8 mouse cellular contexts compared by ENCODE assay signal in the genomic region with DNA sequence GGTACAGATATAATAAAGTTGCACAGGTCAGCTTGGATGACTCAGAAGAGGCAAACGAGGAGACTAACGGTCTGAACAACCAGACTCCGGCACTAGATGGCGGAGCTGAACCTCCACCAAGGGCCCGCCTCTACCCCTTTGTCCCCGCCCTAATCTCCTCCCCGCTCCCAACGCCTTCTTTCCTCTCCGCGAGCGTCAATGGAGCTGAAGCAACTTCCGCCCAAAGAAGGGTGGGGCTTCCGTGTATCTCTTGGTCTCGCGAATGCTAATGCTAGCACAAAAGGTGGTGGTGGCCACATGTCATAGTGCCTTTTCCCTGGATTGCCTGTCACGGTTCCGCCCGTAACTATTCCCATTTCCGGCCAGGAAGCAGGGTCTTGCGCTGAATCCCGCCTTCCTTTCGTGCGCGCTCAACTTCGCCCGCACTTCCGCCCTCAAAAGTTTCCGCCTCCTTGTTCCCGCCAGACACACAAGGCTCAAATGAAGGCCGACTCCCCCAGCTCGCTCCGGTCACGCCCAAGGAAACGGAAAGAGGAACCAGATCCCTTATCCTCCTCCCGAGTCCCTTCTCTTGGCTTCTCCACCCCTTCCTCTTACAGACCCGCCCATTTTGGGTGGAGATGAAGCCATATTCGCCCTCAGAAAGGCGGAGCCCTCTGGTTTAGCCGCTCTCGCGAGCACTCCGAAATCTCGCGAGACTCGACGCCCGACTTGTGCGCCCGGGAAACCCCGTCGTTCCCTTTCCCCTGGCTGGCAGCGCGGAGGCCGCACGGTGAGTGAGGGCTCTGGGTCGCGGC. TPM values are rescaled to one million over a fixed set of nuclear protein-coding genes. Genes with fewer than 3 reads are reported as not detected.
DNase-seq lines count a peak whose midpoint lies in the region; ATAC-seq and TF ChIP-seq lines count a peak whose summit lies in the region.

Gene Rps19, plus strand, starts transcription at position 476 of the 797 bp plus-strand sequence.

- dilution Hi-C loops in CH12.LX (cut with MboI; ENCODE audit: extremely low pct_ligation_motif_present, extremely low pct_unique_long_range_greater_than_20kb, low sequenced_read_pairs) = no loop called here

- peak within 1 kb of the TSS; percentile 96 for H3K27ac ChIP-seq in CH12.LX (ENCODE audit: insufficient read depth, low read depth)
- H3K27ac ChIP-seq in forebrain, embryonic 11.5 days (ENCODE audit: low read depth, low read length) = peak within 1 kb of the TSS; percentile 82
- peak within 1 kb of the TSS; percentile 86 for H3K27ac ChIP-seq in heart, embryonic 16.5 days (ENCODE audit: low read length)
- H3K27ac ChIP-seq in liver, embryonic 15.5 days (replicated peaks) = peak within 1 kb of the TSS; percentile 95
- peak within 1 kb of the TSS; percentile 72; the same call in 1 of the 2 replicates for H3K27ac ChIP-seq in neural tube, embryonic 12.5 days

- H3K4me1 ChIP-seq in CH12.LX (ENCODE audit: control insufficient read depth in 1 of 2, insufficient read depth in 2 of 2) = peaks cover 0 to 20% of the 10 kb centered on the region in 2 experiments; a peak in 2 of 4 replicates
- peaks cover 14% of the 10 kb centered on the region for H3K4me1 ChIP-seq in forebrain, embryonic 11.5 days (replicated peaks; ENCODE audit: control insufficient read depth, insufficient read depth, low read length)
- peaks cover 21% of the 10 kb centered on the region for H3K4me1 ChIP-seq in heart, embryonic 16.5 days (ENCODE audit: control insufficient read depth, insufficient read depth, low read length)
- peaks cover 42% of the 10 kb centered on the region for H3K4me1 ChIP-seq in liver, embryonic 15.5 days (replicated peaks)
- peaks cover 23% of the 10 kb centered on the region for H3K4me1 ChIP-seq in neural tube, embryonic 12.5 days

- no peaks in the 10 kb centered on the region for H3K9me3 ChIP-seq in CH12.LX (replicated peaks; ENCODE audit: low read length)
- no peaks in the 10 kb centered on the region for H3K9me3 ChIP-seq in forebrain, embryonic 11.5 days (ENCODE audit: control insufficient read depth, low read length)
- H3K9me3 ChIP-seq in heart, embryonic 16.5 days (replicated peaks; ENCODE audit: control insufficient read depth, low read length) = no peaks in the 10 kb centered on the region
- H3K9me3 ChIP-seq in liver, embryonic 15.5 days (replicated peaks) = no peaks in the 10 kb centered on the region
- no peaks in the 10 kb centered on the region for H3K9me3 ChIP-seq in neural tube, embryonic 12.5 days

- H3K27me3 ChIP-seq in CH12.LX (replicated peaks) = no peaks in the 10 kb centered on the region
- no peaks in the 10 kb centered on the region for H3K27me3 ChIP-seq in forebrain, embryonic 11.5 days (ENCODE audit: control insufficient read depth, insufficient read depth, low read length)
- H3K27me3 ChIP-seq in heart, embryonic 16.5 days (ENCODE audit: control insufficient read depth, insufficient read depth, low read length) = no peaks in the 10 kb centered on the region
- H3K27me3 ChIP-seq in liver, embryonic 15.5 days = 0 out of 2 replicates have a peak, but pooled peaks cover 3% of the 10 kb centered on the region
- 0 out of 2 replicates have a peak, but pooled peaks cover 3% of the 10 kb centered on the region for H3K27me3 ChIP-seq in neural tube, embryonic 12.5 days (replicated peaks)

- H3K4me3 ChIP-seq in CH12.LX (replicated peaks in 1 of 3; ENCODE audit: low read depth in 2 of 3, low read length in 2 of 3, poor library complexity in 1 of 3) = peak within 1 kb of the TSS; percentile 99 to 100 (median 100)
- H3K4me3 ChIP-seq in forebrain, embryonic 11.5 days (ENCODE audit: low read depth, low read length) = peak within 1 kb of the TSS; percentile 98
- peak within 1 kb of the TSS; percentile 95 for H3K4me3 ChIP-seq in heart, embryonic 16.5 days (ENCODE audit: low read length)
- peak within 1 kb of the TSS; percentile 87 for H3K4me3 ChIP-seq in liver, embryonic 15.5 days (replicated peaks)
- H3K4me3 ChIP-seq in neural tube, embryonic 12.5 days = peak within 1 kb of the TSS; percentile 98

- TF ChIP-seq RAD21 in CH12.LX (IDR thresholded peaks at IDR 0.05; ENCODE audit: low read depth, low read length) = peak; percentile 33

- in situ Hi-C loops in CH12.LX (cut with MboI; ENCODE audit: low pct_ligation_motif_present, low pct_unique_long_range_greater_than_20kb, low sequenced_read_pairs) = loop anchor here (5.0 kb wide), 1 partner anchor 37 kb away; no protein-coding TSS in a partner anchor

- TF ChIP-seq EP300 in CH12.LX (IDR thresholded peaks at IDR 0.05; ENCODE audit: low read length) = no peak

- DNase-seq in CH12.LX (ENCODE audit: extremely low read depth) = peak; percentile 100
- DNase-seq in c-Kit-positive CD71-positive TER-119-negative erythroid progenitor cells, embryonic 14.5 days (ENCODE audit: low read depth) = peak; percentile 99
- peak; percentile 98 for DNase-seq in forebrain, embryonic 11.5 days (ENCODE audit: low spot score)
- peak; percentile 99 for DNase-seq in kidney, postnatal 36 days
- peak; percentile 99 for DNase-seq in telencephalon, adult 2 months (ENCODE audit: low read depth, low spot score)

- TF ChIP-seq CTCF in CH12.LX (conservative IDR thresholded peaks at IDR 0.05 in 1 of 2, IDR thresholded peaks at IDR 0.05 in 1 of 2; ENCODE audit: low read depth in 2 of 2, low read length in 2 of 2) = peak in 1 of 2 experiments; percentile 72; a peak in 2 of 4 replicates

- peaks cover 42% of the 10 kb centered on the region for H3K79me2 ChIP-seq in CH12.LX (replicated peaks; ENCODE audit: control insufficient read depth, extremely low read depth, insufficient read depth, poor library complexity, severe bottlenecking)

- peak within 1 kb of the TSS; percentile 100 for H3K9ac ChIP-seq in CH12.LX (ENCODE audit: insufficient read depth, low read depth)
- peak within 1 kb of the TSS; percentile 100 for H3K9ac ChIP-seq in forebrain, embryonic 11.5 days (ENCODE audit: low read length)
- peak within 1 kb of the TSS; percentile 100 for H3K9ac ChIP-seq in heart, embryonic 16.5 days (ENCODE audit: low read length)
- peak within 1 kb of the TSS; percentile 91 for H3K9ac ChIP-seq in liver, embryonic 15.5 days
- H3K9ac ChIP-seq in neural tube, embryonic 12.5 days = peak within 1 kb of the TSS; percentile 100

- peak within 1 kb of the TSS; percentile 94; the same call in 1 of the 2 replicates for H3K4me2 ChIP-seq in CH12.LX (ENCODE audit: insufficient read depth, low read depth, poor library complexity, severe bottlenecking)
- H3K4me2 ChIP-seq in forebrain, embryonic 11.5 days (ENCODE audit: low read depth, low read length, severe bottlenecking) = peak within 1 kb of the TSS; percentile 60
- H3K4me2 ChIP-seq in heart, embryonic 16.5 days (ENCODE audit: low read depth, low read length) = peak within 1 kb of the TSS; percentile 85
- peak within 1 kb of the TSS; percentile 84 for H3K4me2 ChIP-seq in liver, embryonic 15.5 days
- H3K4me2 ChIP-seq in neural tube, embryonic 12.5 days (replicated peaks) = peak within 1 kb of the TSS; percentile 77

- peak; percentile 95 for TF ChIP-seq POLR2A in CH12.LX (IDR thresholded peaks at IDR 0.05; ENCODE audit: low read depth, low read length)

- H3K36me3 ChIP-seq in CH12.LX (replicated peaks in 1 of 2; ENCODE audit: control insufficient read depth in 1 of 2, insufficient read depth in 1 of 2, low read length in 1 of 2) = peaks cover 36 to 43% of the 10 kb centered on the region in 2 experiments
- H3K36me3 ChIP-seq in forebrain, embryonic 11.5 days (ENCODE audit: control insufficient read depth, insufficient read depth, low read length) = peaks cover 9% of the 10 kb centered on the region; the same call in 1 of the 2 replicates
- peaks cover 25% of the 10 kb centered on the region for H3K36me3 ChIP-seq in heart, embryonic 16.5 days (ENCODE audit: control insufficient read depth, insufficient read depth)
- H3K36me3 ChIP-seq in liver, embryonic 15.5 days (replicated peaks) = peaks cover 39% of the 10 kb centered on the region
- peaks cover 35% of the 10 kb centered on the region for H3K36me3 ChIP-seq in neural tube, embryonic 12.5 days

- WGBS in forebrain, embryonic 11.5 days = under 1% methylated on average over 56 of the region's 57 CpGs
- WGBS in heart, embryonic 16.5 days = under 1% methylated on average over 57 of the region's 57 CpGs
- WGBS in liver, embryonic 15.5 days (ENCODE audit: insufficient replicate concordance) = under 1% methylated on average over 57 of the region's 57 CpGs
- WGBS in neural tube, embryonic 12.5 days = under 1% methylated on average over 57 of the region's 57 CpGs

- peak; percentile 92 for ATAC-seq in forebrain, embryonic 11.5 days (replicated peaks; ENCODE audit: low FRiP score)
- ATAC-seq in heart, embryonic 16.5 days (replicated peaks; ENCODE audit: extremely low read depth, insufficient read depth, low FRiP score) = peak; percentile 93
- peak; percentile 93 for ATAC-seq in liver, embryonic 15.5 days (ENCODE audit: insufficient read depth)
- peak; percentile 92 for ATAC-seq in neural tube, embryonic 12.5 days (ENCODE audit: low FRiP score, low read depth)

TF ChIP-seq in CH12.LX, 34 proteins besides CTCF, POLR2A, EP300 and RAD21 (continues in another document):
- TF ChIP-seq CHD1 (IDR thresholded peaks at IDR 0.05; ENCODE audit: low read depth, low read length) (no peak), MAFK (IDR thresholded peaks at IDR 0.05; ENCODE audit: insufficient replicate concordance, low read length) (no peak), SIN3A (IDR thresholded peaks at IDR 0.05; ENCODE audit: low read length) (no peak), MYC (IDR thresholded peaks at IDR 0.05; ENCODE audit: low read depth, low read length) (peak; percentile 68; the same call in 1 of the 2 replicates), IRF4 (IDR thresholded peaks at IDR 0.05; ENCODE audit: low read depth, low read length) (no peak; the same call in 1 of the 2 replicates), NELFE (IDR thresholded peaks at IDR 0.05; ENCODE audit: low read depth, low read length) (peak; percentile 94), KAT2A (IDR thresholded peaks at IDR 0.05; ENCODE audit: insufficient replicate concordance, low read length) (peak; percentile 62; the same call in 1 of the 2 replicates), ELF1 (IDR thresholded peaks at IDR 0.05; ENCODE audit: low read depth, low read length) (peak; percentile 94), CHD2 (IDR thresholded peaks at IDR 0.05; ENCODE audit: low read length) (peak; percentile 100), MEF2A (IDR thresholded peaks at IDR 0.05; ENCODE audit: borderline replicate concordance, low read depth, low read length) (peak; percentile 51; the same call in 1 of the 2 replicates), TCF12 (IDR thresholded peaks at IDR 0.05; ENCODE audit: low read depth, low read length) (peak; percentile 97)

RNA-seq across cellular contexts. Expression of gene Rps19, which starts in this region (rescaled TPM):
- total RNA-seq in CH12.LX (2012; rRNA removed) (4,140 and 4,169 TPM in 2 replicates), CH12.LX (2014; rRNA removed) (2,094 and 2,149 TPM in 2 replicates)
- 1,720 and 1,739 TPM in 2 replicates for polyA plus RNA-seq in CH12.LX (2012; ENCODE audit: insufficient read length, low read depth)
- polyA plus RNA-seq in forebrain, embryonic 11.5 days (2014; fragmentation: Nextera tagmentation; extraction: Ambion mirVana) = 1,722 and 1,731 TPM in 2 replicates
- polyA plus RNA-seq in heart, embryonic 16.5 days (2015; fragmentation: Nextera tagmentation; extraction: Ambion mirVana) = 1,139 and 1,152 TPM in 2 replicates
- 1,016 and 1,167 TPM in 2 replicates for polyA plus RNA-seq in liver, embryonic 15.5 days (2015; fragmentation: Nextera tagmentation; extraction: Ambion mirVana)
- 1,340 and 1,344 TPM in 2 replicates for polyA plus RNA-seq in neural tube, embryonic 12.5 days (2016; fragmentation: Nextera tagmentation; extraction: Ambion mirVana)

Comparison
In these comparisons a context has a peak if more than half of its experiments do, and no peak if none do; other contexts are left out.
1. Peak in every context shown above with its lines: DNase-seq, ATAC-seq, H3K4me3 ChIP-seq and H3K27ac ChIP-seq.